Mouse (Mus musculus): ENCODE measurements around the gene Lrp5.
"Not testable (repeated sequence)": the region's sequence is repeated elsewhere in the genome, so short reads cannot be mapped to it uniquely, and the experiment has no call there.

- TF ChIP-seq POLR2A (IDR thresholded peaks at IDR 0.05; ENCODE audit: control insufficient read depth, extremely low read depth, insufficient read depth, low read length, poor library complexity); CTCF (IDR thresholded peaks at IDR 0.05; ENCODE audit: borderline replicate concordance, control insufficient read depth, extremely low read depth, insufficient read depth, low read length, poor library complexity): not testable (repeated sequence)
Measured at GRCm38 (mm10) chr19:3587729-3588128, 98.6 kb downstream of the Lrp5 start.
